Mouse (Mus musculus) neural tube, postnatal 0 days (tissue): ENCODE results near the gene Rragb. TPM values are rescaled to one million over a fixed set of nuclear protein-coding genes. Genes with fewer than 3 reads are reported as not detected.

Experiments
- polyA plus RNA-seq: library from polyadenylated mRNA; unstranded; fragments of >200 nt; fragmentation: Nextera tagmentation; extraction: Ambion mirVana; gene quantifications from 2 replicates; pipeline ENCODE4 v1.2.1, GENCODE M21; 2015

Rragb gene
- 19.3 and 22.0 TPM in 2 replicates for polyA plus RNA-seq

GRCm38 (mm10) chrX:153139734-153140515 is at the start of gene Rragb:
Gene Rragb (plus strand): TSS chrX:153139981.

GRCm38 (mm10) chrX:153118486-153118885 is 21.3 kb upstream of the Rragb start, which contains the start of gene Foxr2:
Gene Foxr2 (plus strand): TSS chrX:153118786.

Other genes with a start within 250 kb of the Rragb start
- gene Usp51, start 133.5 kb upstream of the Rragb start, polyA plus RNA-seq: 3.9 and 4.9 TPM in 2 replicates
- 117 TPM in 2 replicates for gene Mageh1, start 102.4 kb upstream of the Rragb start, polyA plus RNA-seq
- 0.62 and 1.1 TPM in 2 replicates for gene Foxr2, start 21.2 kb upstream of the Rragb start, polyA plus RNA-seq
- 2.2 and 3.9 TPM in 2 replicates for gene Klf8, start 97.5 kb downstream of the Rragb start, polyA plus RNA-seq